Mouse (Mus musculus): ENCODE measurements around the gene Rrad.

The Rrad gene

GRCm38 (mm10) chr8:104611613-104612012, 19.5 kb downstream of the Rrad start:
- DNase-seq (ENCODE audit: low spot score in 2 of 2): no peak

GRCm38 (mm10) chr8:104610185-104610766, 20.9 kb downstream of the Rrad start:
- DNase-seq (ENCODE audit: low spot score in 2 of 2): no peak

GRCm38 (mm10) chr8:104609222-104609621, 21.9 kb downstream of the Rrad start:
- no peak for DNase-seq (ENCODE audit: low spot score in 2 of 2)

- no peak for DNase-seq (ENCODE audit: low spot score in 2 of 2)
Measured at GRCm38 (mm10) chr8:104607944-104608343, 23.2 kb downstream of the Rrad start.

DNA sequence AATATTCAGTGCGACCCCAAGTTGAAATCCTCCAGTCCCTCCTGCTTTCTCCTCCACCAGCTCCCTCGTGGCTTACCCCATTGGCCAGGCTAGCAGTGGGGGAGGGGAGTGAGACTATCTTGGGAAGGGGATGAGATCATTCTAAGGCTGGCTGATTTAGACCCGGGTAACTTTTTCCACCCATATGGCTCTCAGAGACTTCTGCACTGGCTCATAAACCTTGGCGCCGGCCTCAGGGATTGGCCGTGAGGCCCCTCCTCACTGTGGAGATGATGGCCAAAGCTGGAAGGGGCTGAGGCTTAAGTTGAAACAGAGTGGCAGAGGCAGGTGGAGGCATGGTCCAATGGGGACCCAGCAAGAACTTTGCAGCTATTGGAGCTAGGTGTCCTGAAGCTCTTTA, 24.8 kb downstream of the Rrad start:
- no peak for DNase-seq (ENCODE audit: low spot score in 2 of 2)

DNA sequence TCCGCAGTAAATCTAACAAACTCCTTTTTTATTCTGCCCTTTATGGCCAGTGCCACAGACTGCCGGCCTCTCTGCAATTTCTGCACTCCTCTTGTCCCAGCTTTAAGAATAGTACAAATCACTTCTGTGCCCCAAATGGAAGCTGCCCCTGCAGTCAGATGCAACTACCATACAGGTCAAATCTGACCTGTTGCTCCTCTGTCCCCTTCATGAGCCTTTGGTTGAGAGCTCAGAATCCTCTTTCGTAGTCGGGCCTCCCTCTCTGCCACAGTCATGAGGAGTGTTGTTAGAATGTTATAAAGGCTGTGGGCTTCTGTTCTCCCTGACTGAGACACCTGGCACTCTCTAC, 27.9 kb downstream of the Rrad start:
- no peak for DNase-seq (ENCODE audit: low spot score in 2 of 2)

DNA sequence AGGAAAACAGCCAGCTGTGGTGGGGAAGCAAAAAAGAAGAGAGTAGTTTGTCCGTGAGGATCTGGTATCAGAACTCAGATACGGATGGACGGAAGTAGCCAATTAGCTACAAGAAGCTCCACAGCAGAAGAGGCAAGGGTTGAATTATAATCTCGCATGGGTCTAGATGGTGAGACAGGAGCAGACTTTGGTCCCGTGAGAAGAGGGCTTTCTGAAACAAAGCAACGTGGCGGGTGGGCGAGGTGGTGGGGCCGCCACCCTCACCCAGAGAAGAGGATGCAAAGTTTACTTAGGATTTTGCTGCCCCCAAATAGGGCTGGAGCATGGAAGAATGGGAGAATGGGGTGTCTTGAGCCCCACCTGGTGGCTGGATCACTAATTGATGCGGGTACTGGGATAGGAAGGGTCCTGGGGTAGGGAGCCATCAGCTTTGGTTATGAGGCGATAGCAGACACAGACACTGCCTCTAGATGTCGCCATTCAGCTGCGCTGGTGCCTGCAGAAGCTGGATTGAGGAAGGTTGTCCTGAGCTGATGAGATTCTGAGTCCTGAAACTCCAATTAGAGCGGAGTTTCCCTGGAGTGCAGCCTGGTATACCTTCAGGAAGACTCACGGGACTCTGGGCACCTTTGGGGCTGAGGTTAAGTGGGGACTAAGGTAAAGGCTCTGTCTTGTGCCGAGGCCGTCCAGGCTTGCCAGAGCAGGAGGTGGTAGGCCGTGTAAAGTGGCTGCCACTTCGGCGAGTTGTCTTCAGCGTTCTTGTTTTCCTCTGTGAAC, 28.5 kb downstream of the Rrad start:
- DNase-seq (ENCODE audit: low spot score in 2 of 2): peak; percentile 49 to 55

DNA sequence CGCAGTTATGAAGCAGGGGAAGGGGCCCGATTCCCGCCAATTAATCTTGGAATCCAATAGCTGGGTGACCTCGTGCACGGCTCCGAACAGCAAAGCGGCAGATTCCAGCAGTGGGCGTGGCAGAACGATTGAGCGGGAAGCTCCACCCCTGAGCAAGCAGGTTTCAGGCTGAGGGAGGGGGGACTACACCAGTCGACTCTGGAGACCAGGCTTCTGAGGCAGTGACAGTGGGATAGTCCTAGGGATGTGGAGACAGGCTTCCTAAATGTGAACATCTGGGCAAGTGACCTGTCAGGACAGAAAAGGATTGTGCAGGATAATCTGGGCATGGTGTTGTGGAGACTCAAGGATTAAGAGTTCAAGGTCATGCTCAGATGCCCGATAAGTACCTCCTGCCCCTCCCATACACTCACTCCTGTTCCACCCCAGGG, 29.2 kb downstream of the Rrad start:
- no peak for DNase-seq (ENCODE audit: low spot score in 2 of 2)

DNA sequence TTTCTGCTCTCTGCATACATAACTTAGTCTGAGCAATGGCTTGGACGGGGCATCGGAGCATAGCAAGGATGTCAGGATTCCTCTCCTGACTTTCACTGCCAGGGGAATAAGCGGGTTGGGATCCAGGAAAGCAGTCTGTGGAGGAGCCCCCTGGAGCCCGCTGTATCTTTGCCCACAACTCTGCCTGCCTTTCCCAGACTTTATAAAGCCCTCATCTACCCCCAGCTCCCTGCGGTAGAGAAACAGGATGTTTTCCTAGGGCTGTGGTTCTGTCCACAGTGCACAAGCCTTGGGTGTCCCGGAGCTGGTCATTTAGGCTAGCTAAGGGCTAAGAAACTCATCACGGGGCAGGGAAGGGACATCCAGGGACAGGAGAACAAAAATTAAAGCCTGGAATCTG, 29.7 kb downstream of the Rrad start:
- no peak for DNase-seq (ENCODE audit: low spot score in 2 of 2)

DNA sequence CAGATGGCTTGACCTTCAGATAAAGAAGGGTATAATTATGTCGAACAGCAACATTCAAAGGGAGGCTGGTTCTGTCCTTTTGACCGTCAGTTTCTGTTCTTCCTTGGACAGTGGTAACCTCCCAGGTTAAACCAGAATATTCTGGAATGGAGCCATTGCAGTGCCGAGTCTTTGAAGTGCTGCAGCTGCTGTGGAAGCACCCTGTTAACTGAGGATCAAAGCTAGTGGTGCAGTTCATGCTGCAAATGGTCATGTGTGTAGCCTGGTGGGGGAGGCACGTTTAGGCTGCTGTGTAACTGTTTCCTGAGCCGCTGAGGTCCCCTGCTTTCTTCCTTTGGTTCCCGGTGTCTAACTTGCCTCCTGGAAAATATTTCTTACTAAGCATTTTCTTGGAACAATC, 32.6 kb downstream of the Rrad start:
- no peak for DNase-seq (ENCODE audit: low spot score in 2 of 2)

- DNase-seq (ENCODE audit: low spot score in 2 of 2): no peak
Measured at GRCm38 (mm10) chr8:104597656-104598055, 33.5 kb downstream of the Rrad start.

- DNase-seq (ENCODE audit: low spot score in 2 of 2): no peak
Measured at GRCm38 (mm10) chr8:104595773-104596536, 35.2 kb downstream of the Rrad start.

DNA sequence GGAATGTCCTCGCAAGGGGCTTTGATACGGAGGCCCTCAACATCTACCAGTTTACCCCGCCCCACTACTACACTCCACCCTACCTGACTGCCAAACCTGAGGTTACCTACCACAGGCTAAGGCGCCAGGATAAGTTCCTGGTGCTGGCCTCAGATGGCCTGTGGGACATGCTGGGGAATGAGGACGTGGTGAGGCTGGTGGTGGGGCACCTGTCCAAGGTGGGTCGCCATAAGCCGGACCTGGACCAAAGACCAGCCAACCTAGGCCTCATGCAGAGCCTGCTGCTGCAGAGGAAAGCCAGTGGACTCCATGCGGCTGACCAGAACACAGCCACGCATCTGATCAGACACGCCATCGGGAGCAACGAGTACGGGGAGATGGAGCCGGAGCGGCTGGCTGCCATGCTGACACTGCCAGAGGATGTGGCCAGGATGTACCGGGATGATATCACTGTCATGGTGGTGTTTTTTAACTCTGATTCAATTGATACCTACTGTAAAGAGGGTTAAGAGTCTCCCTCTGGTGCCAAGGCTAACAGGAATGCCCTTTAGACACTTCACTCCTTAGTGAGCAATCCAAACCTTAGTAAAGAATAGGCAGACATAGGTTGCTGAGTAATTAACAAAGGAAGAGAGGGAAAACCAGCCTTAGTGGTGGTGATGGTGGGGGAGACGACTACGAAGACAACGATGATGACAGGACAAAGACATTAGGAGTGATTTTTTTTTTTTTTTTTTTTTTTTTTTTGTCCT, 36.3 kb downstream of the Rrad start:
- no peak for DNase-seq (ENCODE audit: low spot score in 2 of 2)

- DNase-seq (ENCODE audit: low spot score in 2 of 2): no peak
Measured at GRCm38 (mm10) chr8:104593536-104594325, 37.4 kb downstream of the Rrad start.

DNA sequence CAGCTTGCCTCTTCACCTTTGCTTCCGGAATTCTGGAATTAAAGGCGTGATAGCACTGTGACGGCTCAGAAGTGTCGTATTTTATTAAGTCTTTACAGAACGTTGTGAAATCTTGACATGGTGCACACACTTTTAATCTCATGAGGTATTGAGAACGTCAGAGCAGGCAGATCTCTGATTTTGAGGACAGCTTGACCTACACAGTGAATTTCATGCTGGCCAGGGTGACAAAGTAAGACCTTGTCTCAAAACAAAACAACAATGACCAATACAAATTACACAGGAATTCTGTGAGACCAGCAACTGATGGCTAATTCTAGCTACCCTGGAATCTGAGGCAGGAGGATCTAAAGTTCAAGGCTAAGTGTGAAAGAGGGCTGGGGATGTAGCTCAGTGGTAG, 38.6 kb downstream of the Rrad start:
- no peak for DNase-seq (ENCODE audit: low spot score in 2 of 2)

- no peak for DNase-seq (ENCODE audit: low spot score in 2 of 2)
Measured at GRCm38 (mm10) chr8:104591856-104592255, 39.3 kb downstream of the Rrad start.

DNA sequence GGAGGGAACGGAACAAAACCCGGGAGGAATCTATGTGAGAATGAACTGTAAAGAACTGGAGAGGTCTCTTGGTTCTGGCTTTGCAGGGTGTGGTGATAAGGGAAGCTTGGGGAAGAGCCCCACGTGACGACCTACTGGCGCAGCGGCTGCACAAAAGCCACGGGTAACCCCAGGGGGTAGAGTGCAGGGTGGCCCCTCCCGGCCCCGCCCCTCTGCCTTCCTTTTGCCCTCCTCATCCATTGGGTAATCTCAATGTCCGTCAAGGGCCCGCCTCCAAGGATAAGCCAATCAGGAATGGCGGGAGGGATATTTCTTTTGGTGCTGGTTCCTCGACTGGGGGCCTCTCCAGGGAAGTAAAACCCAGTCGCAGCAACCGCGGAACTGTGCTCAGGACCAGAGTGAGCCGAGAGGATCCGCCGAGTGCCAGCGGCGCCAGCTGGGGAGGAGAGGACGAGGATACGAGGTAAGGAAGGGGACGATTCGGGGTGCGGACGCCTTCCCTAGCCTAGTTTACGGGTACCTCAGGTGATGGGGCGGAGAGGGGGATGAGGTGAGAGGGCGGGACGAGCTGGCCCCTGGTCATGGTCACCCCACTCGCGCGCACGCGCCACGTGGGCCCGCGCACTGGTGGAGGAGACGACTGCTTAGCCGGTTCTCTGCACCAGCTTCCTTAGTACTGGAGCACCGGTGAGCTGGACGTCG, 39.8 kb downstream of the Rrad start, which contains the start of gene Pdp2:
Gene Pdp2 (plus strand): TSS at position 319 of the 702 bp plus-strand sequence.
- peak; percentile 76 to 78 for DNase-seq (ENCODE audit: low spot score in 2 of 2)

DNA sequence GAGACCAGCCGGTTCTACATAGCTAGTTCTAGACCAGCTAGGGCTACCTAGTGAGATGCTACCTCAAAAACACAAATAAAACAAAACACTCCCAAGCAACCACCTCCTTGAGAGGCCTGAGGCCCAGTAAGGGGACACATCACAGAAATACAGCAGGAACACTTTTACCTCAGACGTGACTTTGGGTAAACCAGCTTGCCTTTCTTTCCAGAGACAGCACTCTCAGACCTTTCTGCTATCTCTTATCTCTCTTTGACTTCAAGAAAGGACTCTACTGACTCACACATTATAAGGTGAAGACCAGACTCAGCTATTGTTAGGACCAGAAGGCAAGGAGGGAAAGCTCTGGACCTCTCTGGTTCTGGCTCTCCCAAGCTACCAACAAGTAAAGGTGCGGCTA, 40.8 kb downstream of the Rrad start:
- no peak for DNase-seq (ENCODE audit: low spot score in 2 of 2)

DNA sequence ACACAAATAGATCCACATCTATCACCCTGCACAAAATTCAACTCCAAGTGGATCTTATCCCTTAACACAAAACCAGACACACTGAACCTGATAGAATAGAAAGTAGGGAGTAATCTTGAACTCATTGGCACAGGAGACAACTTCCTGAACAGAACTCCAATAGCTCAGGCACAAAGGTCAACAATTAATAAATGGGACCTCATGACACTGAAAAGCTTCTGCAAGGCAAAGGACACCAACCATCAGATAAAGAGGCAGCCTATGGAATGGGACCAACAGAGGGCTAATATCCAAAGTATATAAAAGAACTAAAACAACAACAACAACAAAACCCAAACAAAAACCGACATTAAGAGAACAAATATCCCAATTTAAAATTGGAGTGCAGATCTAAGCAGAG, 46.6 kb downstream of the Rrad start:
- DNase-seq (ENCODE audit: low spot score in 2 of 2): no peak
